Mouse (Mus musculus) kidney, embryonic 14.5 days (tissue): Measurements from ENCODE around the gene Cpd. TPM values are rescaled to one million over a fixed set of nuclear protein-coding genes. Genes with fewer than 3 reads are reported as not detected.

Experiments used
- ATAC-seq: fragments of 200-750 bp; cut with Nextera tagmentation; 2 replicates; pipeline ENCODE4 v1.8.0; 2017; ENCODE audit warnings: moderate number of reproducible peaks, mild to moderate bottlenecking, moderate TSS enrichment, moderate library complexity; ENCODE audit not compliant: low FRiP score, low TSS enrichment
- H3K27ac ChIP-seq: fragments of 300-500 bp; sonication (generic); 2 replicates; pipeline ENCODE4 v1.5.1; 2014; ENCODE audit warnings: low read depth, mild to moderate bottlenecking, low read length, moderate library complexity, mixed read lengths
- H3K27me3 ChIP-seq: fragments of 300-500 bp; sonication (generic); 2 replicates; pipeline ENCODE4 v1.6.1; 2014; ENCODE audit warnings: mild to moderate bottlenecking, low read length; ENCODE audit not compliant: control insufficient read depth, insufficient read depth
- H3K36me3 ChIP-seq: fragments of 300-500 bp; sonication (generic); 2 replicates; pipeline ENCODE4 v1.6.1; 2014; ENCODE audit warnings: low read length, mixed read lengths; ENCODE audit not compliant: control insufficient read depth, insufficient read depth
- H3K4me1 ChIP-seq: fragments of 300-500 bp; sonication (generic); 2 replicates; pipeline ENCODE4 v1.6.1; 2014; ENCODE audit warnings: low read length, mixed read lengths; ENCODE audit not compliant: control insufficient read depth, insufficient read depth
- H3K4me2 ChIP-seq: fragments of 300-500 bp; sonication (generic); replicated peaks from 2 replicates; pipeline ENCODE4 v1.6.1; 2014; ENCODE audit warnings: low read depth, mild to moderate bottlenecking, low read length
- H3K4me3 ChIP-seq: fragments of 300-500 bp; sonication (generic); 2 replicates; pipeline ENCODE4 v1.5.1; 2014; ENCODE audit warnings: mild to moderate bottlenecking, low read length
- H3K9ac ChIP-seq: fragments of 300-500 bp; sonication (generic); 2 replicates; pipeline ENCODE4 v1.6.1; 2014; ENCODE audit warnings: low read depth, mild to moderate bottlenecking, low read length, moderate library complexity
- H3K9me3 ChIP-seq: fragments of 300-500 bp; sonication (generic); 2 replicates; pipeline ENCODE4 v1.6.1; 2016; ENCODE audit warnings: low read length; ENCODE audit not compliant: control insufficient read depth
- WGBS: fragments of 180-500 bp; shearing (Covaris S2); extraction: QIAGEN DNeasy Blood & Tissue Kit; methylation state at CpG from one replicate; pipeline ENCODE4 v1.1.7; 2014; 5-methylcytosine and 5-hydroxymethylcytosine counted together
- polyA plus RNA-seq: library from polyadenylated mRNA; unstranded; fragments of >200 nt; fragmentation: Nextera tagmentation; extraction: Ambion mirVana; gene quantifications from 2 replicates; pipeline ENCODE4 v1.2.1, GENCODE M21; 2014

Gene Cpd
- polyA plus RNA-seq, 1 experiment from 2014 or later = 35.0 TPM

- 46% methylated on average over 1 of the region's 1 CpGs for WGBS
- no peak overlapping the region for H3K4me3 ChIP-seq
- H3K36me3 ChIP-seq = peaks cover 69% of the 10 kb centered on the region
- no peaks in the 10 kb centered on the region for H3K4me1 ChIP-seq
- H3K27ac ChIP-seq = no peak overlapping the region
- no peaks in the 10 kb centered on the region for H3K27me3 ChIP-seq
- H3K4me2 ChIP-seq = no peak overlapping the region
- H3K9me3 ChIP-seq = no peaks in the 10 kb centered on the region
- no peak for ATAC-seq
- no peak overlapping the region for H3K9ac ChIP-seq
These were observed 57.6 kb downstream of the Cpd start for GRCm38 (mm10) chr11:76789252-76789651.

- Histone ChIP-seq H3K9ac (no peak overlapping the region), H3K27ac (no peak overlapping the region), H3K4me3 (no peak overlapping the region), H3K4me2 (no peak overlapping the region), H3K27me3 (no peaks in the 10 kb centered on the region), H3K4me1 (no peaks in the 10 kb centered on the region), H3K36me3 (peaks cover 11% of the 10 kb centered on the region; the same call in 1 of the 2 replicates), H3K9me3 (no peaks in the 10 kb centered on the region)
- 85% methylated on average over 8 of the region's 8 CpGs for WGBS
- no peak for ATAC-seq
These were observed 71.3 kb downstream of the Cpd start for GRCm38 (mm10) chr11:76775533-76775932.

GRCm38 (mm10) chr11:76773811-76774210, 73.0 kb downstream of the Cpd start:
- Histone ChIP-seq H3K9ac (no peak overlapping the region), H3K27ac (no peak overlapping the region), H3K9me3 (no peaks in the 10 kb centered on the region), H3K27me3 (no peaks in the 10 kb centered on the region), H3K4me3 (no peak overlapping the region), H3K36me3 (no peaks in the 10 kb centered on the region), H3K4me2 (no peak overlapping the region), H3K4me1 (no peaks in the 10 kb centered on the region)
- no peak for ATAC-seq
- WGBS = 60% methylated on average over 3 of the region's 3 CpGs

- no peaks in the 10 kb centered on the region for H3K4me1 ChIP-seq
- H3K4me2 ChIP-seq = no peak overlapping the region
- no peak overlapping the region for H3K27ac ChIP-seq
- H3K9ac ChIP-seq = no peak overlapping the region
- no peaks in the 10 kb centered on the region for H3K9me3 ChIP-seq
- ATAC-seq = no peak
- H3K36me3 ChIP-seq = no peaks in the 10 kb centered on the region
- WGBS = 87% methylated on average over 5 of the region's 5 CpGs
- H3K27me3 ChIP-seq = no peaks in the 10 kb centered on the region
- H3K4me3 ChIP-seq = no peak overlapping the region
These were observed 76.3 kb downstream of the Cpd start for GRCm38 (mm10) chr11:76770566-76770965.

- Histone ChIP-seq H3K9ac (no peak overlapping the region), H3K4me1 (no peaks in the 10 kb centered on the region), H3K4me2 (peak overlapping the region; percentile 77), H3K4me3 (peak overlapping the region; percentile 94; the same call in 1 of the 2 replicates), H3K27me3 (no peaks in the 10 kb centered on the region), H3K27ac (no peak overlapping the region), H3K36me3 (peaks cover 17% of the 10 kb centered on the region; the same call in 1 of the 2 replicates), H3K9me3 (no peaks in the 10 kb centered on the region)
- 16% methylated on average over 4 of the region's 4 CpGs for WGBS
- ATAC-seq = peak; percentile 49; the same call in 1 of the 2 replicates
These were observed 83.1 kb downstream of the Cpd start for GRCm38 (mm10) chr11:76763741-76764122.

- Histone ChIP-seq H3K4me2 (peak within 1 kb of the TSS; percentile 77), H3K27me3 (no peaks in the 10 kb centered on the region), H3K9me3 (no peaks in the 10 kb centered on the region), H3K4me1 (no peaks in the 10 kb centered on the region), H3K9ac (peak within 1 kb of the TSS; percentile 96), H3K4me3 (peak within 1 kb of the TSS; percentile 94), H3K27ac (peak within 1 kb of the TSS; percentile 80; the same call in 1 of the 2 replicates), H3K36me3 (peaks cover 22% of the 10 kb centered on the region; the same call in 1 of the 2 replicates)
- under 1% methylated on average over 28 of the region's 28 CpGs for WGBS
- peak; percentile 98 for ATAC-seq
These were observed 83.6 kb downstream of the Cpd start, which contains the start of gene Gosr1 for GRCm38 (mm10) chr11:76763053-76763740. Gosr1 (minus strand) TSS chr11:76763579.

- Histone ChIP-seq H3K4me1 (no peaks in the 10 kb centered on the region), H3K4me3 (no peak overlapping the region), H3K27ac (no peak overlapping the region), H3K9ac (no peak overlapping the region), H3K9me3 (no peaks in the 10 kb centered on the region), H3K4me2 (no peak overlapping the region), H3K36me3 (peaks cover 77% of the 10 kb centered on the region), H3K27me3 (no peaks in the 10 kb centered on the region)
- WGBS = 91% methylated on average over 3 of the region's 3 CpGs
- no peak for ATAC-seq
These were observed 94.5 kb downstream of the Cpd start for GRCm38 (mm10) chr11:76752276-76752675.

- H3K27me3 ChIP-seq = no peaks in the 10 kb centered on the region
- H3K9me3 ChIP-seq = no peaks in the 10 kb centered on the region
- peaks cover 76% of the 10 kb centered on the region for H3K36me3 ChIP-seq
- H3K9ac ChIP-seq = no peak overlapping the region
- 94% methylated on average over 9 of the region's 9 CpGs for WGBS
- ATAC-seq = no peak
- no peaks in the 10 kb centered on the region for H3K4me1 ChIP-seq
- H3K27ac ChIP-seq = no peak overlapping the region
- H3K4me3 ChIP-seq = no peak overlapping the region
- no peak overlapping the region for H3K4me2 ChIP-seq
These were observed 98.0 kb downstream of the Cpd start for GRCm38 (mm10) chr11:76748819-76749218.

- Histone ChIP-seq H3K9ac (no peak overlapping the region), H3K4me3 (no peak overlapping the region), H3K9me3 (no peaks in the 10 kb centered on the region), H3K36me3 (peaks cover 62% of the 10 kb centered on the region), H3K4me2 (no peak overlapping the region), H3K27me3 (no peaks in the 10 kb centered on the region), H3K4me1 (no peaks in the 10 kb centered on the region), H3K27ac (no peak overlapping the region)
- ATAC-seq = no peak
- WGBS = 97% methylated on average over 1 of the region's 1 CpGs
These were observed 100.9 kb downstream of the Cpd start for GRCm38 (mm10) chr11:76745921-76746320.
